Mouse (Mus musculus) embryonic facial prominence, embryonic 14.5 days (tissue): ENCODE measurements around the gene Tmem179b. TPM values are rescaled to one million over a fixed set of nuclear protein-coding genes. Genes with fewer than 3 reads are reported as not detected.
A peak's percentile ranks its signal among the peaks of the same experiment; 100 is the strongest.

Experiments
- ATAC-seq: fragments of 200-750 bp; cut with Nextera tagmentation; 2 replicates; pipeline ENCODE4 v1.8.0; 2017; ENCODE audit warnings: low read depth, moderate number of reproducible peaks, moderate TSS enrichment
- DNase-seq: peaks from one replicate; pipeline ENCODE4 v3.0.0-alpha.2; 2015; ENCODE audit warnings: low spot score
- H3K27ac ChIP-seq: fragments of 300-500 bp; sonication (generic); replicated peaks from 2 replicates; pipeline ENCODE4 v1.5.1; 2014; ENCODE audit warnings: low read depth, mild to moderate bottlenecking, low read length, moderate library complexity
- H3K27me3 ChIP-seq: fragments of 300-500 bp; sonication (generic); replicated peaks from 2 replicates; pipeline ENCODE4 v1.6.1; 2014; ENCODE audit warnings: low read length; ENCODE audit not compliant: control insufficient read depth, insufficient read depth
- H3K36me3 ChIP-seq: fragments of 300-500 bp; sonication (generic); 2 replicates; pipeline ENCODE4 v1.6.1; 2014; ENCODE audit warnings: low read length, mixed read lengths; ENCODE audit not compliant: control insufficient read depth, insufficient read depth
- H3K4me1 ChIP-seq: fragments of 300-500 bp; sonication (generic); 2 replicates; pipeline ENCODE4 v1.6.1; 2014; ENCODE audit warnings: antibody characterized with exemption, low read length; ENCODE audit not compliant: control insufficient read depth, insufficient read depth
- H3K4me2 ChIP-seq: fragments of 300-500 bp; sonication (generic); 2 replicates; pipeline ENCODE4 v1.6.1; 2014; ENCODE audit warnings: low read depth, mild to moderate bottlenecking, low read length, moderate library complexity, mixed read lengths
- H3K4me3 ChIP-seq: fragments of 300-500 bp; sonication (generic); 2 replicates; pipeline ENCODE4 v1.5.1; 2014; ENCODE audit warnings: low read depth, mild to moderate bottlenecking, low read length
- H3K9ac ChIP-seq: fragments of 300-500 bp; sonication (generic); 2 replicates; pipeline ENCODE4 v1.6.1; 2014; ENCODE audit warnings: low read depth, mild to moderate bottlenecking, low read length, moderate library complexity, mixed read lengths
- H3K9me3 ChIP-seq: fragments of 300-500 bp; sonication (generic); 2 replicates; pipeline ENCODE4 v1.6.1; 2016; ENCODE audit warnings: low read length; ENCODE audit not compliant: control insufficient read depth
- WGBS: fragments of 180-500 bp; shearing (Covaris S2); extraction: QIAGEN DNeasy Blood & Tissue Kit; methylation state at CpG from one replicate; pipeline ENCODE4 v1.1.7; 2014; 5-methylcytosine and 5-hydroxymethylcytosine counted together
- polyA plus RNA-seq: library from polyadenylated mRNA; unstranded; fragments of >200 nt; fragmentation: Nextera tagmentation; extraction: Ambion mirVana; gene quantifications from 2 replicates; pipeline ENCODE4 v1.2.1, GENCODE M21; 2014

Tmem179b gene
- 74.9 and 90.3 TPM in 2 replicates for polyA plus RNA-seq

DNA sequence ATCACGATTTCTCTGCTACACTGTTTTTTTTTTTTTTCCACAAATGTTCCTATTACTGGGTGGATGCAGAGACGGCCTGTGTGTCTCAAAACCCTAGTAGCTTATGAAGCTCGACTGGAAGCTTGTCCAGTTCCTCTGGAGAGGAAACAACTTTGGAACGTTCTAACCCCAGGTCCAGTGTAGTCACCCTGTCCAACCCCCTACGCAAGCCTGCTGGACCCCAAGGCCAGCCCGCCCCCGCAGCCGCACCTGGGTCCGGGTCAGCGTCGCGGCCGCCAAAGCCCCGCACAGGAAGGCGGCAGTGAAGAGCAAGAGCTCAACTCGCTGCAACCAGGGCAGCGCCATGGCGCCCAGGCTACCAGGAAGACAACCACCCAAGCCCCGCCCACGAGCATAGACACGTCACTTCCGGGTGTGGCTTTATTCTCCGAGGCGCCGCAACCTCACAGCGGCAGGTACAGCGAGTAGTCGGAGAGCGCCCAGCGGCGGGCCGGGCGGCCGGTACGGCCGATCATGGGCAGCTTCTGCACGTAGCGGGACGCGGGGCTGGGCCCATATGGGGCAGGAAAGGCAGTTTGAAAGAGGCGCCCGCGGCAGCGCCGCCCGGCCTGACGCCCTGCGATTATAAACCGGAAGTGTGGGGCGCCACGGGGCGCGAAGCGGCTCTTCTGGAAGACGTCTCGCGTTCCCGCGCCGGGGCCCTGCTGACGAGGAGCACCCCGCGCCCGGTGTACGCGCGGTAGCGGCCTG is at the start of gene Tmem179b:
Gene Tmem179b (minus strand): TSS at position 382 of the 750 bp plus-strand sequence.
- Histone ChIP-seq H3K36me3 (peaks cover 40% of the 10 kb centered on the region), H3K4me3 (peak within 1 kb of the TSS; percentile 60)
- under 1% methylated on average over 44 of the region's 68 CpGs for WGBS

DNA sequence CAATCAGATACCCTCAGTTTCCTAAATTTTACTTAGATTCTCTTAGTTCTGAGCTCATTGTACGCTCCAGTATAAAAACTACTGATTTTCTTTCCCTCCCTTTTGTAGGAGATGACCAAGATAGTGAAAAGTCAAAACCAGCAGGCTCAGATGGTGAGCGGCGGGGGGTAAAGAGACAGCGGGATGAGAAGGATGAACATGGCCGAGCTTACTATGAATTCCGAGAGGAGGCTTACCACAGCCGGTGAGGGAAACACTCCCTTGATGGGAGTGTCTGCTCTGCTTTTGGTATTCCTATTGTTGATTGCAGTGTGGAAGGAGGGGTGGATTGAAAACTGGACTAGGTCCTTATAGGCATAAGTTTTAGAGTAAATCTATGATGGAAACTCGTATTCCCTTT is 48.4 kb upstream of the Tmem179b start:
- peak overlapping the region; percentile 92 for H3K4me2 ChIP-seq
- ATAC-seq, result no peak
- 76% methylated on average over 8 of the region's 8 CpGs for WGBS
- no peak for DNase-seq
- H3K27ac ChIP-seq, result no peak overlapping the region
- no peaks in the 10 kb centered on the region for H3K9me3 ChIP-seq
- peaks cover 16% of the 10 kb centered on the region for H3K4me1 ChIP-seq
- 0 out of 2 replicates have a peak overlapping the region, but pooled peaks have one; percentile 96 for H3K9ac ChIP-seq
- peak overlapping the region; percentile 97 for H3K4me3 ChIP-seq
- H3K27me3 ChIP-seq, result no peaks in the 10 kb centered on the region
- H3K36me3 ChIP-seq, result peaks cover 51% of the 10 kb centered on the region

More for the DNA sequence above, at the start of gene Tmem179b:
- peaks cover 20% of the 10 kb centered on the region for H3K4me1 ChIP-seq
- H3K9me3 ChIP-seq, result no peaks in the 10 kb centered on the region
- peak within 1 kb of the TSS; percentile 82 for H3K9ac ChIP-seq
- peak within 1 kb of the TSS; percentile 99 for H3K27ac ChIP-seq
- no peaks in the 10 kb centered on the region for H3K27me3 ChIP-seq
- DNase-seq, result peak; percentile 97
- ATAC-seq, result peak; percentile 94
- peak within 1 kb of the TSS; percentile 95 for H3K4me2 ChIP-seq

DNA sequence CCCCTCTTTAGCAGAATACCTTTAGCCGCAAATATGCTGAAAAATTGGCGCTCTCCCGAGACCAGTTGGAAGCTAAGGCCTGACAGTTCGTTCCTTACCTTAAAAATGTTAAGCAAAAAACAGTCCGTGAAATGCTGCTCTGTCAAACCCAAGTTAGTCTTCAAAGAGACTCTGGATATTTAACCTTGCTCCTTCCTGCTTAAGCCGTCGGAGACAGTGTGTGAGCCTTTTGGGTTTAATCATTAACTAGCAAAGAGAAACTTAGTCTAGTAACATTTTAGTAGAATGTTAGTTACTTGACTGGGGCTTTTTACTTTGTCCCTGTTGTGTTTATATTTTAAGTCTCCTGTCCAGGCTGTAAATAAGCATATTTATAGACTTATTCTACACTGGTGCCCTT is 46.9 kb upstream of the Tmem179b start:
- no peak for ATAC-seq
- DNase-seq, result no peak
- Histone ChIP-seq H3K4me3 (peak overlapping the region; percentile 97), H3K9ac (peak overlapping the region; percentile 96), H3K4me2 (peak overlapping the region; percentile 92), H3K9me3 (no peaks in the 10 kb centered on the region), H3K27me3 (no peaks in the 10 kb centered on the region), H3K4me1 (peaks cover 26% of the 10 kb centered on the region), H3K27ac (peak overlapping the region; percentile 99; the same call in 1 of the 2 replicates), H3K36me3 (peaks cover 44% of the 10 kb centered on the region)
- under 1% methylated on average over 7 of the region's 7 CpGs for WGBS

DNA sequence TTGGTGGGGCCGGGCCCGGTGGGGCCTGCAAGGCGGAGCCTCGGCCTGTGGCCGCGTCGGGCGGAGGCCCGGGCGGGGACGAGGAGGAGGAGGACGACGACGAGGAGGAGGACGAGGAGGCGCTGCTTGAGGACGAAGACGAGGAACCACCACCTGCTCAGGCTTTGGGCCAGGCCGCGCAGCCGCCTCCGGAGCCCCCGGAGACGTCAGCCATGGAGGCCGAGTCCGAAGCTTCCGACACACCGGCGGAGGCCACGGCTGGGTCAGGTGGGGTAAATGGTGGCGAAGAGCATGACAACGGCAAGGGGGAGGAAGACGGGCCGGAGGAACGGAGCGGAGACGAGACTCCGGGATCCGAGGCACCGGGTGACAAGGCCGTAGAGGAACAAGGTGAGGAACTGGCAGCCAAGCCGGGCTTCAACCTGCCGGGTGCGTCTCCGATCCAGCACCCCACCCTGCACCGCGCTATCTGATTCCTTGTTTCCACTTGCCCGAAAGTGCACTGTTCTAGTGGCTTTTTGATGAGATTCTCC is 46.2 kb upstream of the Tmem179b start:
- Histone ChIP-seq H3K27me3 (no peaks in the 10 kb centered on the region), H3K4me1 (peaks cover 26% of the 10 kb centered on the region), H3K27ac (peak overlapping the region; percentile 99), H3K36me3 (peaks cover 44% of the 10 kb centered on the region), H3K9me3 (no peaks in the 10 kb centered on the region), H3K4me3 (peak overlapping the region; percentile 97), H3K4me2 (peak overlapping the region; percentile 92), H3K9ac (peak overlapping the region; percentile 96)
- WGBS, result under 1% methylated on average over 38 of the region's 48 CpGs
- ATAC-seq, result peak; percentile 1; the same call in 1 of the 2 replicates
- no peak for DNase-seq

DNA sequence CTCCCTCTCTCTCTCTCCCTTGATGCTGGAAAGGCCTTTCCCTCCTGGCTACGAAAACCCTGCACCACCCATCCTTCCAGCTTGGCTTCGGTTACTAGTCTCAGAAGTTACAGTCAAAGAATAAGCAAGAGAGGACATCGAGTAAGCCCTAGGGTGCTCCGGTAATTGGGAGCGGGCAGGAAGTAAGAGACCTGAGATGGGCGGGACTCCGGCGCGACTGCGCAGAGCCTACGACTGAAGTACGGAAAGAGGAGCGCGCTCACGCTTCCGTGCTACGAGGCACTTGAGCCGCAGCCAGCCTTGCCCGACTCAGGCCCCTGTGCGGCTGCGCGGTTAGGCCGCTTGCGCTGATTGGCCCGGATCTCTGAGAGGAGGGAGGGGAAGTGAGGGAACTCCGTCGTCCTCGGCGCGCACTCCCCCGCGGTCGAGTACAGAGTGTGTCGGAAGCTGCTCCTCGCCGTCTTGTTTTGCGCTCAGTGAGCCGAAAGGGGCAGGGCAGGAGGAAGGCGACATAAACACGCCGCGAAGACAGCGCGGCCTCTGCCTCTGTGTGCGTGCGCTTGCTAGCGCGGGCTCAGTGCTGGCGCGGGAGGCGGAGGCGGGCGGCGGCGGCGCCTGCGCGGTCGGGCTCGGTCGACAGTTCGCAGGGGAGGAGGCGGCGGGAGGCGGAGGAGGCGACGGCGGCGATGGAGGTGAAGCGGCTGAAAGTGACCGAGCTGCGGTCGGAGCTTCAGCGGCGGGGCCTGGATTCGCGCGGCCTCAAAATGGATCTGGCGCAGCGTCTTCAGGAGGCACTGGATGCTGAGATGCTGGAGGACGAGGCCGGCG is 45.5 kb upstream of the Tmem179b start, which contains the start of gene Hnrnpul2:
Gene Hnrnpul2 (plus strand): TSS at position 415 of the 828 bp plus-strand sequence.
- ATAC-seq, result peak; percentile 96
- H3K4me3 ChIP-seq, result peak within 1 kb of the TSS; percentile 97
- no peaks in the 10 kb centered on the region for H3K27me3 ChIP-seq
- no peaks in the 10 kb centered on the region for H3K9me3 ChIP-seq
- DNase-seq, result peak; percentile 100
- under 1% methylated on average over 63 of the region's 83 CpGs for WGBS
- H3K4me2 ChIP-seq, result peak within 1 kb of the TSS; percentile 92
- H3K36me3 ChIP-seq, result peaks cover 44% of the 10 kb centered on the region
- H3K9ac ChIP-seq, result peak within 1 kb of the TSS; percentile 96
- peaks cover 26% of the 10 kb centered on the region for H3K4me1 ChIP-seq
- peak within 1 kb of the TSS; percentile 99 for H3K27ac ChIP-seq

- peaks cover 26% of the 10 kb centered on the region for H3K4me1 ChIP-seq
- WGBS, result under 1% methylated on average over 33 of the region's 33 CpGs
- ATAC-seq, result peak; percentile 93
These were observed 44.7 kb upstream of the Tmem179b start, which contains the start of gene Ttc9c for GRCm38 (mm10) chr19:8818801-8819595. Gene Ttc9c, minus strand, starts transcription at chr19:8819333.

GRCm38 (mm10) chr19:8818301-8818798 is 44.1 kb upstream of the Tmem179b start:
- Histone ChIP-seq H3K27me3 (no peaks in the 10 kb centered on the region), H3K4me2 (peak overlapping the region; percentile 92), H3K9ac (peak overlapping the region; percentile 96), H3K4me3 (peak overlapping the region; percentile 97), H3K4me1 (peaks cover 26% of the 10 kb centered on the region), H3K27ac (peak overlapping the region; percentile 99), H3K9me3 (no peaks in the 10 kb centered on the region), H3K36me3 (peaks cover 44% of the 10 kb centered on the region)
- ATAC-seq (no peak), DNase-seq (no peak)
- WGBS, result 21% methylated on average over 14 of the region's 14 CpGs

More at GRCm38 (mm10) chr19:8818801-8819595, 44.7 kb upstream of the Tmem179b start, which contains the start of gene Ttc9c:
- no peaks in the 10 kb centered on the region for H3K27me3 ChIP-seq
- H3K4me3 ChIP-seq, result peak within 1 kb of the TSS; percentile 97
- peak within 1 kb of the TSS; percentile 96 for H3K9ac ChIP-seq
- no peaks in the 10 kb centered on the region for H3K9me3 ChIP-seq
- H3K4me2 ChIP-seq, result peak within 1 kb of the TSS; percentile 92
- peaks cover 44% of the 10 kb centered on the region for H3K36me3 ChIP-seq
- peak; percentile 100 for DNase-seq
- H3K27ac ChIP-seq, result peak within 1 kb of the TSS; percentile 99
